Mouse (Mus musculus): ENCODE results near the gene Tpo. TPM values are rescaled to one million over a fixed set of nuclear protein-coding genes. Genes with fewer than 3 reads are reported as not detected.
A peak's percentile ranks its signal among the peaks of the same experiment; 100 is the strongest.

Tpo gene
- polyA plus RNA-seq, 1 experiment, result 0.43 TPM

GRCm38 (mm10) chr12:30122347-30122746, 10.1 kb downstream of the Tpo start:
- Histone ChIP-seq H3K4me3 (replicated peaks; ENCODE audit: insufficient read depth, low read depth, low read length) (no peak overlapping the region), H3K4me1 (ENCODE audit: control insufficient read depth, insufficient read depth, low read length) (no peaks in the 10 kb centered on the region), H3K27me3 (ENCODE audit: control insufficient read depth, insufficient read depth, low read length) (no peaks in the 10 kb centered on the region), H3K27ac (ENCODE audit: insufficient read depth, low read length) (no peak overlapping the region)
- WGBS, result 68% methylated on average over 7 of the region's 7 CpGs
- TF ChIP-seq CTCF (IDR thresholded peaks at IDR 0.05; ENCODE audit: borderline replicate concordance, insufficient read depth, low read depth, low read length) (no peak), POLR2A (IDR thresholded peaks at IDR 0.05; ENCODE audit: borderline replicate concordance, insufficient read depth, low read length) (no peak)
- no peak for DNase-seq

GRCm38 (mm10) chr12:30112271-30112670, 20.2 kb downstream of the Tpo start:
- H3K4me3 ChIP-seq (replicated peaks; ENCODE audit: insufficient read depth, low read depth, low read length), result no peak overlapping the region
- TF ChIP-seq CTCF (IDR thresholded peaks at IDR 0.05; ENCODE audit: borderline replicate concordance, insufficient read depth, low read depth, low read length) (no peak), POLR2A (IDR thresholded peaks at IDR 0.05; ENCODE audit: borderline replicate concordance, insufficient read depth, low read length) (no peak)
- no peaks in the 10 kb centered on the region for H3K4me1 ChIP-seq (ENCODE audit: control insufficient read depth, insufficient read depth, low read length)
- no peak overlapping the region for H3K27ac ChIP-seq (ENCODE audit: insufficient read depth, low read length)
- no peak for DNase-seq
- WGBS, result 92% methylated on average over 2 of the region's 2 CpGs
- H3K27me3 ChIP-seq (ENCODE audit: control insufficient read depth, insufficient read depth, low read length), result no peaks in the 10 kb centered on the region

- Histone ChIP-seq H3K27me3 (ENCODE audit: control insufficient read depth, insufficient read depth, low read length) (no peaks in the 10 kb centered on the region), H3K4me1 (ENCODE audit: control insufficient read depth, insufficient read depth, low read length) (no peaks in the 10 kb centered on the region), H3K4me3 (replicated peaks; ENCODE audit: insufficient read depth, low read depth, low read length) (no peak overlapping the region), H3K27ac (ENCODE audit: insufficient read depth, low read length) (no peak overlapping the region)
- 50% methylated on average over 14 of the region's 14 CpGs for WGBS
- DNase-seq, result no peak
- no peak for TF ChIP-seq CTCF (IDR thresholded peaks at IDR 0.05; ENCODE audit: borderline replicate concordance, insufficient read depth, low read depth, low read length)
- no peak for TF ChIP-seq POLR2A (IDR thresholded peaks at IDR 0.05; ENCODE audit: borderline replicate concordance, insufficient read depth, low read length)
Measured at GRCm38 (mm10) chr12:30109646-30110605, 22.5 kb downstream of the Tpo start.

- TF ChIP-seq POLR2A (IDR thresholded peaks at IDR 0.05; ENCODE audit: borderline replicate concordance, insufficient read depth, low read length) (no peak), CTCF (IDR thresholded peaks at IDR 0.05; ENCODE audit: borderline replicate concordance, insufficient read depth, low read depth, low read length) (no peak)
- WGBS, result 43% methylated on average over 29 of the region's 29 CpGs
- no peaks in the 10 kb centered on the region for H3K4me1 ChIP-seq (ENCODE audit: control insufficient read depth, insufficient read depth, low read length)
Measured at GRCm38 (mm10) chr12:30102891-30103565, 29.4 kb downstream of the Tpo start.

GRCm38 (mm10) chr12:30092081-30092480, 40.3 kb downstream of the Tpo start:
- H3K27me3 ChIP-seq (ENCODE audit: control insufficient read depth, insufficient read depth, low read length), result no peaks in the 10 kb centered on the region; the same call in 1 of the 2 replicates
- 2% methylated on average over 5 of the region's 5 CpGs for whole genome bisulfite sequencing
- H3K4me3 ChIP-seq (replicated peaks; ENCODE audit: insufficient read depth, low read depth, low read length), result no peak overlapping the region
- peaks cover 6% of the 10 kb centered on the region; the same call in 1 of the 2 replicates for H3K4me1 ChIP-seq (ENCODE audit: control insufficient read depth, insufficient read depth, low read length)
- no peak for TF ChIP-seq POLR2A (IDR thresholded peaks at IDR 0.05; ENCODE audit: borderline replicate concordance, insufficient read depth, low read length)
- TF ChIP-seq CTCF (IDR thresholded peaks at IDR 0.05; ENCODE audit: borderline replicate concordance, insufficient read depth, low read depth, low read length), result no peak
- no peak overlapping the region for H3K27ac ChIP-seq (ENCODE audit: insufficient read depth, low read length)
- peak; percentile 40 to 79 for DNase-seq

More at GRCm38 (mm10) chr12:30102891-30103565, 29.4 kb downstream of the Tpo start:
- DNase-seq, result no peak
- Histone ChIP-seq H3K27ac (ENCODE audit: insufficient read depth, low read length) (no peak overlapping the region), H3K4me3 (replicated peaks; ENCODE audit: insufficient read depth, low read depth, low read length) (no peak overlapping the region), H3K27me3 (ENCODE audit: control insufficient read depth, insufficient read depth, low read length) (no peaks in the 10 kb centered on the region)

- no peaks in the 10 kb centered on the region for H3K27me3 ChIP-seq (ENCODE audit: control insufficient read depth, insufficient read depth, low read length)
- no peak overlapping the region for H3K27ac ChIP-seq (ENCODE audit: insufficient read depth, low read length)
- TF ChIP-seq CTCF (IDR thresholded peaks at IDR 0.05; ENCODE audit: borderline replicate concordance, insufficient read depth, low read depth, low read length) (no peak), POLR2A (IDR thresholded peaks at IDR 0.05; ENCODE audit: borderline replicate concordance, insufficient read depth, low read length) (no peak)
- whole genome bisulfite sequencing, result 68% methylated on average over 3 of the region's 3 CpGs
- DNase-seq, result no peak
- H3K4me1 ChIP-seq (ENCODE audit: control insufficient read depth, insufficient read depth, low read length), result no peaks in the 10 kb centered on the region
- H3K4me3 ChIP-seq (replicated peaks; ENCODE audit: insufficient read depth, low read depth, low read length), result no peak overlapping the region
Measured at GRCm38 (mm10) chr12:30083971-30084370, 48.5 kb downstream of the Tpo start.

- Histone ChIP-seq H3K27ac (ENCODE audit: insufficient read depth, low read length) (no peak overlapping the region), H3K4me1 (ENCODE audit: control insufficient read depth, insufficient read depth, low read length) (no peaks in the 10 kb centered on the region), H3K4me3 (replicated peaks; ENCODE audit: insufficient read depth, low read depth, low read length) (no peak overlapping the region), H3K27me3 (ENCODE audit: control insufficient read depth, insufficient read depth, low read length) (no peaks in the 10 kb centered on the region)
- WGBS, result 77% methylated on average over 11 of the region's 11 CpGs
- DNase-seq, result peak in 1 of 2 experiments; percentile 32
- no peak for TF ChIP-seq CTCF (IDR thresholded peaks at IDR 0.05; ENCODE audit: borderline replicate concordance, insufficient read depth, low read depth, low read length)
- TF ChIP-seq POLR2A (IDR thresholded peaks at IDR 0.05; ENCODE audit: borderline replicate concordance, insufficient read depth, low read length), result no peak
Measured at GRCm38 (mm10) chr12:30077056-30077455, 55.4 kb downstream of the Tpo start.
